Mouse (Mus musculus) forebrain, embryonic 12.5 days (tissue): ENCODE results near the gene Pla2g6. TPM values are rescaled to one million over a fixed set of nuclear protein-coding genes. Genes with fewer than 3 reads are reported as not detected.

ENCODE experiments used
- ATAC-seq: fragments of 200-750 bp; cut with Nextera tagmentation; 2 replicates; pipeline ENCODE4 v1.8.0; 2017; ENCODE audit warnings: moderate TSS enrichment; ENCODE audit not compliant: low FRiP score
- H3K27ac ChIP-seq: fragments of 300-500 bp; sonication (generic); 2 replicates; pipeline ENCODE4 v1.5.1; 2016; ENCODE audit warnings: mild to moderate bottlenecking
- H3K27me3 ChIP-seq: fragments of 300-500 bp; sonication (generic); 2 replicates; pipeline ENCODE4 v1.6.1; 2016; ENCODE audit warnings: mild to moderate bottlenecking
- H3K36me3 ChIP-seq: fragments of 300-500 bp; sonication (generic); replicated peaks from 2 replicates; pipeline ENCODE4 v1.6.1; 2016; ENCODE audit warnings: mild to moderate bottlenecking
- H3K4me1 ChIP-seq: fragments of 300-500 bp; sonication (generic); 2 replicates; pipeline ENCODE4 v1.6.1; 2016
- H3K4me2 ChIP-seq: fragments of 300-500 bp; sonication (generic); 2 replicates; pipeline ENCODE4 v1.6.1; 2016; ENCODE audit warnings: mild to moderate bottlenecking, moderate library complexity
- H3K4me3 ChIP-seq: fragments of 300-500 bp; sonication (generic); replicated peaks from 2 replicates; pipeline ENCODE4 v1.5.1; 2016; ENCODE audit warnings: mild to moderate bottlenecking
- H3K9ac ChIP-seq: fragments of 300-500 bp; sonication (generic); 2 replicates; pipeline ENCODE4 v1.6.1; 2016; ENCODE audit warnings: mild to moderate bottlenecking
- H3K9me3 ChIP-seq: fragments of 300-500 bp; sonication (generic); 2 replicates; pipeline ENCODE4 v1.6.1; 2016
- WGBS: fragments of 180-500 bp; shearing (Covaris S2); methylation state at CpG from one replicate; pipeline ENCODE4 v1.1.7; 2016; 5-methylcytosine and 5-hydroxymethylcytosine counted together
- polyA plus RNA-seq: library from polyadenylated mRNA; unstranded; fragments of >200 nt; fragmentation: Nextera tagmentation; extraction: Ambion mirVana; gene quantifications from 2 replicates; pipeline ENCODE4 v1.2.1, GENCODE M21; 2016

Gene Pla2g6
- polyA plus RNA-seq, result 30.1 and 30.8 TPM in 2 replicates

DNA sequence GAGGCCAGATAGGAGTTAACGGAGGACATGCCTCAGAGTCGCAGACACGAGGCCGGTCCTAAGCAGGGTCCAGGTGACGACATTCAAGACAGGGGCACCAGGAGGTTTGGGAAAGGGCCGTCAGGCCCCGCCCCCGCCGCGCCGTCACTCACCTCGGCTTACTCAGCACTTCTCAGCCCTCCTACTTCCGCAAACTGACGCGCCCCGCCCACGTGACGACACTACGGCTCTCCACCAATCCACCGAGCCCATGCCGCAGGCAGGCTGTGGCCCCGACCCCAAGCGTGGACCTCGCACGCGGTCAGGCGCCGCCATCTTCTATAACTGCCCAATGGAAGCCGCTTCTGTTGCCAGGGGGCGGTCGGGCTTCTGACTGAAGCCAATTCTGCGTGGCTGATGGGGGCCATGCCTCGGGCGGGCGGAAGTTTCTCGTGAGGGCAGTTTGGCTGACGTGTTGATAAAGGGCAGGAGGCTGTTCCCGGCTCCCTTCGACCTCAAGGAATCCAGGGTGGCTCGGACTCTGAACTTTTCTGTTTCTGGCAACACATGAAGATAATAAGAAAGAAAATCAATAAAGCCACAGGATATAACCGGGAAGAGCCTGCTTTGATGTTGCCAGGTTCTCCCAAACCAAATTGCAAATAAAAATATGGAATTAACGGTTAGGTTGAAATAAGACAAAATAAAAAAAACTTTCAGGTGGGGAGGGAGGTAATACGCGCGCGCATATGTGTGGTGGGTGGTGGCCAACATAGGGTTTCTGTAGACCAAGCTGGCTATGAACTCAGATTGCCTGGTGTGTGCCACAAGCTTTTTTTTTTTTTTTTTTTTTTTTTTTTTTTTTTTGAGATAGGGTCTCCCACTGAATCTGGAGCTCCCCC lies at the start of gene Pla2g6:
Pla2g6 (minus strand) TSS at position 333 of the 881 bp plus-strand sequence.
- Histone ChIP-seq H3K27ac (peak within 1 kb of the TSS; percentile 79), H3K4me3 (peak within 1 kb of the TSS; percentile 58), H3K27me3 (no peaks in the 10 kb centered on the region), H3K36me3 (no peaks in the 10 kb centered on the region), H3K9ac (peak within 1 kb of the TSS; percentile 67), H3K9me3 (no peaks in the 10 kb centered on the region), H3K4me2 (peak within 1 kb of the TSS; percentile 84), H3K4me1 (peaks cover 28% of the 10 kb centered on the region)
- peak; percentile 97 for ATAC-seq
- WGBS, result 5% methylated on average over 45 of the region's 46 CpGs

DNA sequence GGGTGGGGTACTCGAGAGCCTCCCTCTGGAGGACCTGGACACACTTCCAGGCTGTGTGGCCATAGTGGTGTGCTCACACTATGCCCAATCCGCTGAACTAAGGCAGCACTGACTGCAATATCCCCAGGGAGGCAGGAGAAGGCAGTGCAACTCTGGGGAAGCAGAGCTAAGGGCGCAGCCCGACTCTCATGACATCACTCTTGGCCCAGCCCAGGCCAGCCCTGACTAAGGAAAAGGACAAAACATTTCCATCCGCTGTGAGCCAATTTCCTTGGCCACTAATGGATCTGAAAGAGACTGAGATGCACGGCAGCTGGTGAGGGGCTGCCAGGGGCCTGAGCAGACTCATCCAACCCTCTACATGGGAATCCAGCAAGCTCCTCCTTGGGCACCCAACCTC lies 49.5 kb upstream of the Pla2g6 start:
- Histone ChIP-seq H3K36me3 (peaks cover 45% of the 10 kb centered on the region), H3K4me2 (no peak overlapping the region), H3K4me1 (peaks cover 12% of the 10 kb centered on the region; the same call in 1 of the 2 replicates), H3K27me3 (no peaks in the 10 kb centered on the region), H3K9me3 (no peaks in the 10 kb centered on the region), H3K27ac (no peak overlapping the region), H3K9ac (no peak overlapping the region), H3K4me3 (no peak overlapping the region)
- 95% methylated on average over 6 of the region's 6 CpGs for WGBS
- ATAC-seq, result no peak

DNA sequence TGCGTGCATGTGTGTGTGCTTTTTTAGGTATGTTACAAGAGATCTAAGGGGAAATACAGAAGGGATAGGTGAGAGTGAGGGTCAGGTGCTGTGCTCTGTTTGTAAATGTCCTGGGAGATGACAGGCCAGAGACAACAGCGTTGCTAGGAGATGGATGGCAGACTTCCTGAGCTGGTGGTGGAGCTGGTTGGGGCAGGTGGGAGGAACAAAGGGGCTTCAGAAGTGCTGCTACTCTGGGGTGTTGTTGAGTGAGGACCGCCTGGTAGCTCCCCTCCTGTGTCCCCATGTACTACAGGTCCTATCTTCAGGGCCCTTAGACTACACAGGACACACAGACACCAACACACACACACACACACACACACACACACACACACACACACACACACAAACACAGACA lies 46.6 kb upstream of the Pla2g6 start:
- H3K4me1 ChIP-seq, result 0 out of 2 replicates have a peak, but pooled peaks cover 5% of the 10 kb centered on the region
- 59% methylated on average over 3 of the region's 3 CpGs for WGBS
- no peak overlapping the region for H3K9ac ChIP-seq
- H3K4me3 ChIP-seq, result no peak overlapping the region
- H3K27ac ChIP-seq, result no peak overlapping the region
- no peaks in the 10 kb centered on the region for H3K27me3 ChIP-seq
- ATAC-seq, result no peak
- H3K4me2 ChIP-seq, result no peak overlapping the region
- H3K9me3 ChIP-seq, result no peaks in the 10 kb centered on the region
- H3K36me3 ChIP-seq, result peaks cover 64% of the 10 kb centered on the region

- no peak overlapping the region for H3K27ac ChIP-seq
- no peaks in the 10 kb centered on the region for H3K27me3 ChIP-seq
- H3K4me1 ChIP-seq, result 0 out of 2 replicates have a peak, but pooled peaks cover 5% of the 10 kb centered on the region
- H3K9me3 ChIP-seq, result no peaks in the 10 kb centered on the region
- WGBS, result 78% methylated on average over 7 of the region's 7 CpGs
- H3K36me3 ChIP-seq, result peaks cover 69% of the 10 kb centered on the region
- no peak overlapping the region for H3K9ac ChIP-seq
- ATAC-seq, result no peak
- H3K4me3 ChIP-seq, result no peak overlapping the region
- H3K4me2 ChIP-seq, result no peak overlapping the region
These were observed 42.2 kb upstream of the Pla2g6 start for GRCm38 (mm10) chr15:79370281-79370843.

- Histone ChIP-seq H3K4me1 (0 out of 2 replicates have a peak, but pooled peaks cover under 1% of the 10 kb centered on the region), H3K4me3 (no peak overlapping the region), H3K27me3 (no peaks in the 10 kb centered on the region), H3K36me3 (peaks cover 75% of the 10 kb centered on the region), H3K27ac (no peak overlapping the region), H3K9me3 (no peaks in the 10 kb centered on the region), H3K4me2 (no peak overlapping the region), H3K9ac (no peak overlapping the region)
- WGBS, result 80% methylated on average over 15 of the region's 15 CpGs
- ATAC-seq, result no peak
These were observed 41.5 kb upstream of the Pla2g6 start for GRCm38 (mm10) chr15:79369452-79370280.

DNA sequence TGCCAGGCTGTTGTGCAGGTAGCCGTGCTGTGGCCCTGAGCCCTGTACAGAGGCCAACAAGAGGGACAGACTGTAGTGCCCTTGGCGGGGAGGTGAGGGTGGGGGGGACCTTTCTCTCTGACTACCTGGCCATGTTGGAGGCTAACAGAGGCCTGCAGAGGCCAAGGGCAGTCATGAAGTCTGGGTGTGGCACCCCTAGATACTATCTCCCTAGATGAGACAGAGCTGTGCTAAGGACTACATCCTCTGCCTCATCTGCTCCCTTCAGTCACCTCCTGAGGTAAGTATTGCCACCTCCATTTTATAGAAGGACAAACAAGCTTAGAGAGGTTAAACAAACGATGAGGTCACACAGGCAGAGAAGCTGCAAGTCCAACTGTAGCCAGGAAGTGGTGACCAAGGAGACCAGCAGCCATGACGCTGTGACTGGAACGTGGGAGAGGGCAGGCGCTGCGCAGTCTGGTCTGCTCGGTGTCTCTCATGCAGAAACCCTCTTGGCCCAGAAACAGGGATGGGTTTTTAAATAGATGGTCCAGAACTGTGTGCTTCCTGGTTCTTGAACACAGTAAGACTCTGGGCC lies 40.8 kb upstream of the Pla2g6 start:
- no peak overlapping the region for H3K9ac ChIP-seq
- no peaks in the 10 kb centered on the region for H3K4me1 ChIP-seq
- no peaks in the 10 kb centered on the region for H3K27me3 ChIP-seq
- 89% methylated on average over 8 of the region's 8 CpGs for WGBS
- H3K4me2 ChIP-seq, result no peak overlapping the region
- H3K36me3 ChIP-seq, result peaks cover 77% of the 10 kb centered on the region
- H3K4me3 ChIP-seq, result no peak overlapping the region
- no peaks in the 10 kb centered on the region for H3K9me3 ChIP-seq
- no peak for ATAC-seq
- H3K27ac ChIP-seq, result no peak overlapping the region

DNA sequence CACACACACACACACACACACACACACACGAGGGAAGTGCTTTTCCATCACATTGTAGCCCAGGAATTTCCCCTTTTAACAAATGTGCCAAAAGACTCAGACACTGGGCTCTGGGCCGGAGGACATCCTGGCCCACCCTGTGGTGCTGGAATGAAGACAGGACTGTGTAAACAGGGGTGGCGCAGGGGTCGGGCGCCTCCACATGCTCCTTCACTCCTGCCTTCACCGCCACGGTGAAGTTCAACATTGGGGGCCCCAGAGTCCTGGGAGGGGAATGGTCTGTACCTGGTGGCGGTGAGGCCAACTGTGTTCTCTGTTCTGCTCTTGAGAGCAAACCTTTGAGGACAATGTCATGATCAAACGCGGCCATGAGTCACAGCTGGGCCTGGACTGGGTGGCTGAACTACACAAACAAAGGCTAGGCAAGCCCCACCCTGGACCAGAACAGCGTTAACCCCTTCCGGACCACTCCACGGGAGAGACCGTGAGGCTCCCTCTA lies 40.2 kb upstream of the Pla2g6 start:
- no peak overlapping the region for H3K4me3 ChIP-seq
- H3K4me1 ChIP-seq, result no peaks in the 10 kb centered on the region
- no peak overlapping the region for H3K9ac ChIP-seq
- H3K27me3 ChIP-seq, result no peaks in the 10 kb centered on the region
- ATAC-seq, result no peak
- no peak overlapping the region for H3K27ac ChIP-seq
- peaks cover 77% of the 10 kb centered on the region for H3K36me3 ChIP-seq
- H3K9me3 ChIP-seq, result no peaks in the 10 kb centered on the region
- no peak overlapping the region for H3K4me2 ChIP-seq
- 69% methylated on average over 14 of the region's 14 CpGs for WGBS

DNA sequence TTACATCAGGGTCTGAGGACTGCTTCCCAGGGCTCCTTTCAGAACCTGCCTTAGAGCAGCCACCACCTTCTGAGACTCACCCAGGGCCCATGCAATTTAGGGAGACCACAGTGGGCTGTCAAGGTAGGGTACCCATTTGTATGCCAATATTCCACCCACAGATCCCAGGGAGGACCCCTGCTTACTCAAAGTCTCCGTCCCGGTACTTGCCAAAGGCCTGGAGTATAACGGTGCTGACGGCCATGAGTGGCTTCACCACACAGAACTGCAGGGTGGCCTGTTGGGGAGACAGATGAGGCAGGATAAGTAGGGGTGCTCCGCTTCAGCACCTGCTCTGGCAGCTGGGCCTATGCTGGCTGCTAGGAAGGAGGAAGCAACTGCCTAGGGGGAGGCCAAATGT lies 38.2 kb upstream of the Pla2g6 start:
- Histone ChIP-seq H3K27me3 (no peaks in the 10 kb centered on the region), H3K4me3 (no peak overlapping the region), H3K36me3 (peaks cover 78% of the 10 kb centered on the region), H3K27ac (no peak overlapping the region), H3K9me3 (no peaks in the 10 kb centered on the region), H3K4me1 (no peaks in the 10 kb centered on the region), H3K9ac (no peak overlapping the region), H3K4me2 (no peak overlapping the region)
- 90% methylated on average over 5 of the region's 5 CpGs for WGBS
- ATAC-seq, result no peak

- Histone ChIP-seq H3K4me2 (no peak overlapping the region), H3K4me1 (peaks cover 2% of the 10 kb centered on the region; the same call in 1 of the 2 replicates), H3K9me3 (no peaks in the 10 kb centered on the region), H3K9ac (no peak overlapping the region), H3K27me3 (no peaks in the 10 kb centered on the region), H3K27ac (no peak overlapping the region), H3K4me3 (no peak overlapping the region), H3K36me3 (peaks cover 82% of the 10 kb centered on the region)
- no peak for ATAC-seq
- 98% methylated on average over 12 of the region's 12 CpGs for WGBS
These were observed 36.9 kb upstream of the Pla2g6 start for GRCm38 (mm10) chr15:79365068-79365467.

DNA sequence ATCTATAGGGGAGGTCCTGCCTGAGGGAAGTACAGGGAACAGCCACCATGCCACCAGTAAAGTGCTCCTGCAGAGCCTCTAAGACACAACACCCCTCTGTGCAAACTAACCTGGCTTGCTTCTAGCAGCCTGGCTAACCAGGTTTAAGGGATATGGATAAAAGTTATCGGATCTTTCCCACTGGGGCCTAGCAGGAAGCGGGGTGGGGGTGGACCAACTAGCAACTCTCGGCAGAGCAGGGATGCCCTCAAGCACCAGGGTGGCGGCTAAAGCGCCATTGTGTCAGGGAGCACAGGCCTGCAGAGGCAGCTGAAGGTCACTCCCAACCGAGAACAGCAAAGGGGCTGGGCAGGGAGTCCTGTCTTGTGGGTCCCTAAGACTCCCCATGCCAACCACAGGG lies 35.9 kb upstream of the Pla2g6 start:
- Histone ChIP-seq H3K4me2 (no peak overlapping the region), H3K36me3 (peaks cover 72% of the 10 kb centered on the region), H3K27me3 (no peaks in the 10 kb centered on the region), H3K9me3 (no peaks in the 10 kb centered on the region), H3K27ac (no peak overlapping the region), H3K4me1 (peaks cover 6% of the 10 kb centered on the region; the same call in 1 of the 2 replicates), H3K9ac (no peak overlapping the region), H3K4me3 (no peak overlapping the region)
- no peak for ATAC-seq
- 67% methylated on average over 6 of the region's 6 CpGs for WGBS

GRCm38 (mm10) chr15:79361023-79361422 lies 32.8 kb upstream of the Pla2g6 start:
- no peak overlapping the region for H3K4me2 ChIP-seq
- H3K4me1 ChIP-seq, result peaks cover 27% of the 10 kb centered on the region
- peaks cover 52% of the 10 kb centered on the region for H3K36me3 ChIP-seq
- WGBS, result 73% methylated on average over 4 of the region's 4 CpGs
- H3K4me3 ChIP-seq, result no peak overlapping the region
- H3K27me3 ChIP-seq, result peaks cover 20% of the 10 kb centered on the region
- ATAC-seq, result no peak
- H3K27ac ChIP-seq, result no peak overlapping the region
- no peaks in the 10 kb centered on the region for H3K9me3 ChIP-seq
- no peak overlapping the region for H3K9ac ChIP-seq

- no peak overlapping the region for H3K4me2 ChIP-seq
- H3K27ac ChIP-seq, result no peak overlapping the region
- WGBS, result 67% methylated on average over 7 of the region's 7 CpGs
- H3K9ac ChIP-seq, result no peak overlapping the region
- peaks cover 46% of the 10 kb centered on the region for H3K36me3 ChIP-seq
- no peak for ATAC-seq
- H3K27me3 ChIP-seq, result peaks cover 24% of the 10 kb centered on the region
- peaks cover 27% of the 10 kb centered on the region for H3K4me1 ChIP-seq
- H3K4me3 ChIP-seq, result no peak overlapping the region
- no peaks in the 10 kb centered on the region for H3K9me3 ChIP-seq
These were observed 32.2 kb upstream of the Pla2g6 start for GRCm38 (mm10) chr15:79360371-79360770.
